Mouse (Mus musculus) retina, postnatal 7 days (tissue): ENCODE measurements around the gene Btg4.
A peak's percentile ranks its signal among the peaks of the same experiment; 100 is the strongest.

Source experiments
- DNase-seq: peaks from one replicate; pipeline ENCODE4 v3.0.0-alpha.2; 2012; ENCODE audit warnings: low read depth, low spot score

The Btg4 gene

DNA sequence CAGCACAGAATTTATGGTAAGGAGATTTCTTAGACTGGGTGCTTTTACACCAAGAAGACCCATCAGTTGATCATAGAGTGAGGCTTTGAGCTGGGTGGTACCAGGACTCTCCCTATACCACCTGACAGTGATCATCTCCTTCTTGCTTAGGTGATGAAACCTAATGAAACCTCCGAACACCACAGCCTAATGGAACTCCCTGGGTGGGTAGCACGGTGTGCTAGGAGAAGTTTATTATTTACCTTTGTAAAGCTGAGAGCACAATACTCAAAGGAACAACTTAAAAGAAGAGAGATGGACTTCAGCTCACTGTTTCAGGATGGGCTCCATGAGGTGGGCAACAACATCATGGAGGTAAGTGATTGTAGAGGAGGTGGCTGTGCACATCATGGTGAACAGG lies at the start of gene Btg4:
TSS of gene Btg4 (plus strand) at position 301 of the 400 bp plus-strand sequence.
- no peak for DNase-seq

DNA sequence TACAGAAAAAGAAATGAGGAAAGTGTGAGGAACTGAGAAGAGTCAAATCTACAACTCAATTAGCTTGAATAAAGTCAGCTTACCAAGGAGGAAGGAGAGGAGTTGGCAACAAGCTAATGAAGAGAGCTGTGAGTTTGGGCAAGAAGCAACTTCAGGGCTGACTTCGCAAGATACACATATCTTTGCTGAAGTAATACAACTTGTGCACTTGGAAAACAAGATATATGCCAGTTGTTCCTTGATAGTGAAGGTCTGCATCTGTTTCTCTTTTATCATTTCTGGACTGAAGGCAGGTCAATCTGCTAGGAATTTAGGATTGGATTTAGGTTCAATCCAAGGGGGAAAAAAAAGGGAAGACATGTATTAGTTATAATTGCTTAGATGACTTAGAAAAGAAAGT lies 47.1 kb upstream of the Btg4 start:
- no peak for DNase-seq

GRCm38 (mm10) chr9:51015732-51016131 lies 45.0 kb upstream of the Btg4 start:
- DNase-seq = no peak

- DNase-seq = no peak
Measured at GRCm38 (mm10) chr9:51019670-51020069, 41.0 kb upstream of the Btg4 start.

- no peak for DNase-seq
Measured at GRCm38 (mm10) chr9:51020351-51020750, 40.4 kb upstream of the Btg4 start.

DNA sequence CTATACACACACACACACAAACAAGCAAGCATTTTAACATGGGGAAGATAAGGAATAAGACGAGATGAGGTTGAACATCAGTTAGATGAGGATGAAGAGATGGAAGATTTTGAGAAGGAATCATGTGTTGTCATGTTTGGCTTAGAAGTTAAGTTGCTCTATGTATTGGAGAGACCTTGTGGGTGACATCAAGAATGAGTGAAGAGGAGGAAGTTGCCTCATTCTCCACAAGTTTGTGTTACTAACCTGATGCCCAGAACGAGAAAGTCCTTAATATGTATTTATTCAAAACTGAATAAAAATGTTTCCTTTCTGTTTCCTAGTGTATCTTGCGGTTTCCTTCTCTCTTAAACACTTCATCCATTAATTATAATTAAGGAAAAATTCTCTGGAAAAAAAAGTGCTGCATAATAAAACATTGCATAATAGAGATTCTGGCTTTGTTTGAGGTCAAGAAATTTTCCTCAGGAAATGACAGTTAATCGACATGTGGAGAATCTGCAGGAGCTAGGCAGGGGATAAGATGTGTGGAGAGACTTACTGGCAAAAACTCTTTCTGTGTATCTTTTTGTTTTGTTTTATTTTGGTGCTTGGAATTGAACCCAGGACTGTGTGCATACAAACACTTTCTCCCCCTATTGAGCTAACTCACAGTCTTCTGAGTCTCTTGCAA lies 39.4 kb upstream of the Btg4 start:
- no peak for DNase-seq

GRCm38 (mm10) chr9:51026952-51027351 lies 33.7 kb upstream of the Btg4 start:
- DNase-seq = no peak

- no peak for DNase-seq
Measured at GRCm38 (mm10) chr9:51030147-51030546, 30.6 kb upstream of the Btg4 start.

- no peak for DNase-seq
Measured at GRCm38 (mm10) chr9:51031603-51032002, 29.1 kb upstream of the Btg4 start.

DNA sequence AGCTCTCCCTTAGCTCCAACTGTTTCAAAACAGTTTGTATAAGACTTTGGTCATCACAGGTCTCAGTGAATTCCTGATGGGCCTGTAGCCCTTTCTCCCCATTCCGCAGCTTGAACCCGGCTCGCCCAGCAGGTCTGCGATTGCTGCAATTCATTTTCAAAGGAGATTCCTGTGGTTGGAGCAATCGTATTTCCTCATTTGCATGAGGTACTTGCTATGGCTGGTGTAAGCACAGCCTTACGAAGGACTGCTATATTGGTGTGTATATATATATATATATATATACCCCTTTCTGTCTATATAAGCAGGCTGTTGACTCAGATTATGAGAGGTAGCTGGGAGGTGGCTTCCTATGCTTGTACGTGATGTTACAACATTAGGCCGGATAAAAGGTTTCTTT lies 28.4 kb upstream of the Btg4 start:
- no peak for DNase-seq

- no peak for DNase-seq
Measured at GRCm38 (mm10) chr9:51032785-51033529, 27.7 kb upstream of the Btg4 start.

- no peak for DNase-seq
Measured at GRCm38 (mm10) chr9:51041491-51041980, 19.2 kb upstream of the Btg4 start.

GRCm38 (mm10) chr9:51042136-51042535 lies 18.6 kb upstream of the Btg4 start:
- no peak for DNase-seq

DNA sequence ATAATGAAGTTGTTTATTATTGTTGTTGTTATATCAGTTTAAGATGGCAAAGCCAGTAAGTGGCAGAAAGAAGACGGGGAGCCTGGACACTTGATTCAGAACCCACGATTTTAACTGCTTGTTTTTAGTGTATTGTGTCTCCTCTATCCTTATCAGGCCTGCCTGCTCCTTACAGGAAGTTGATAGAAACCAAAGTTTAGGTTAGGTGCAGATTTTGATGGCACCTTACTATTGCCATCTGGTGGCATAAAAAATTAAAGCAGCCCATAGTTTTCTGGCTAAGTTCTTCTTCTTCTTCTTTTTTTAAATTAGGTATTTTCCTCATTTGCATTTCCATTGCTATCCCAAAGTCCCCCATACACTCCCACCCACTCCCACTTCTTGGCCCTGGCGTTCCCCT lies 8.5 kb upstream of the Btg4 start:
- DNase-seq = no peak

- no peak for DNase-seq
Measured at GRCm38 (mm10) chr9:51056360-51057324, 4.1 kb upstream of the Btg4 start.

DNA sequence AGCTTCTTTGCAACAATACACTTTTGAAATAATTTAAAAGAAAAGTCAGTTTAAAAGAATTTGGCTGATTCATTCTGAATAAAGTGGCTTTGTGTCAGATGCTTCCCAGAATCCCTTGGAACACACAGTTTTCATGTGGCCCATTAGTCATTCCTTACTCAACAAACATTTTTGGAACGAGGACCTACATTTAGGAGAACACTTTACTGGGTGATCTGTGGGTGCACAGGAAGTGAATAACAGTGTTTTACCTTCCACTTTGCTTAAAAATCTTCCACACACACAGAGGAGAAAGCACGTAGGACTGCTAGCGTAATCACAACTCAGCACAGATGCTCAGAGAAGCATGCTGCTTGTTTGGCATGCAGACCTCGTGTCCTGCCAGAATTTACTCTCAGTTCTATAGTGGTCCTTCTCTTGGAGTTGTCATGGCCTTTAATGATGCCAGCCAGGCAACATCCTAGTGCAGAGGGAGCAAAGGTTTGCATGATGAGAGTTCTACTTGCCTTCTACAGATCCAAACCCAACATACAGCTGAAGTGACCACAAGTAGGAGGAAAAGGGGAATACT lies 1.7 kb upstream of the Btg4 start:
- DNase-seq = no peak

GRCm38 (mm10) chr9:51068202-51068601 lies 7.5 kb downstream of the Btg4 start:
- DNase-seq = no peak

- no peak for DNase-seq
Measured at GRCm38 (mm10) chr9:51070801-51071200, 10.1 kb downstream of the Btg4 start.

- no peak for DNase-seq
Measured at GRCm38 (mm10) chr9:51075780-51076179, 15.1 kb downstream of the Btg4 start.

- no peak for DNase-seq
Measured at GRCm38 (mm10) chr9:51076300-51076978, 15.7 kb downstream of the Btg4 start.

DNA sequence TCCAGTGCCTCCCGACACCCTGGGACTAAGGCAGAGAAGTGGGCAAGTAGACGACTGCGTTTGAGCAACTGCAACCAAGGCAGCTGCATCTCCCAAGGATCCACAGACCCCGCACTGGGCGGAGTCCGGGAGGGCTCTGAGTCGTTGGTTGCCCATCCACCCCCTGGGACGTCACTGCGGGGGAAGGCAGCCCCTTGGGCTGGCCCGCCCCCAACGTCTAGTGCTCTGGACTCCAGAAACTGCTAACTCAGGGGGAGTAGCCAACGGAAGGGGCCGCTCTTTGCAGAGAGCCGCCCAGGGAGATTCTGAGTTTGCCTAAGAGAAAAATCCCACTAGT lies 16.2 kb downstream of the Btg4 start, which contains the start of gene Layn:
TSS of gene Layn (minus strand) at position 116 of the 337 bp plus-strand sequence.
- DNase-seq = peak; percentile 20
